Mouse (Mus musculus) G1E-ER4 (cell line): Measurements from ENCODE around the gene Olfr473. TPM values are rescaled to one million over a fixed set of nuclear protein-coding genes. Genes with fewer than 3 reads are reported as not detected.

Source experiments
- GATA1 ChIP-seq: IDR thresholded peaks from one replicate; pipeline ENCODE4 v1.8.0; 2012; ENCODE audit warnings: low read length, inconsistent platforms
- polyA plus RNA-seq: library from polyadenylated mRNA; stranded (reverse); fragments of >175 nt; gene quantifications from 2 replicates; pipeline ENCODE4 v1.2.3, GENCODE M21; 2012

The Olfr473 gene
- not detected in 2 replicates for polyA plus RNA-seq

GRCm38 (mm10) chr7:107930146-107930545 is at the start of gene Olfr473:
Olfr473 (plus strand) TSS chr7:107930446.
- TF ChIP-seq GATA1: no peak

- no peak for TF ChIP-seq GATA1
These were observed 32.6 kb upstream of the Olfr473 start, which contains the start of gene Olfr472 for GRCm38 (mm10) chr7:107897602-107898001. Olfr472 (plus strand) TSS chr7:107897902.

GRCm38 (mm10) chr7:107954343-107954742 is 24.1 kb downstream of the Olfr473 start, which contains the start of gene Olfr474:
Olfr474 (plus strand) TSS chr7:107954643.
- no peak for TF ChIP-seq GATA1

- TF ChIP-seq GATA1: no peak
These were observed 34.3 kb downstream of the Olfr473 start, which contains the start of gene Olfr476 for GRCm38 (mm10) chr7:107964503-107964902. Olfr476 (plus strand) TSS chr7:107964803.

Other genes with a start within 250 kb of the Olfr473 start
- not detected in 2 replicates for gene Cyb5r2, start 172.4 kb upstream of the Olfr473 start, polyA plus RNA-seq
- not detected in 2 replicates for gene Ovch2, start 129.2 kb upstream of the Olfr473 start, polyA plus RNA-seq
- gene Olfr467, start 118.2 kb upstream of the Olfr473 start, polyA plus RNA-seq: not detected in 2 replicates
- not detected in 2 replicates for gene Olfr469, start 104.9 kb upstream of the Olfr473 start, polyA plus RNA-seq
- not detected in 2 replicates for gene Olfr470, start 83.0 kb upstream of the Olfr473 start, polyA plus RNA-seq
- gene Olfr472, start 32.5 kb upstream of the Olfr473 start, polyA plus RNA-seq: not detected in 2 replicates
- gene Olfr474, start 24.2 kb downstream of the Olfr473 start, polyA plus RNA-seq: not detected in 2 replicates
- not detected in 2 replicates for gene Olfr476, start 34.4 kb downstream of the Olfr473 start, polyA plus RNA-seq
- gene Olfr477, start 56.2 kb downstream of the Olfr473 start, polyA plus RNA-seq: not detected in 2 replicates
- gene Olfr478, start 103.5 kb downstream of the Olfr473 start, polyA plus RNA-seq: not detected in 2 replicates
- not detected in 2 replicates for gene Olfr479, start 120.2 kb downstream of the Olfr473 start, polyA plus RNA-seq
- gene Olfr480, start 136.9 kb downstream of the Olfr473 start, polyA plus RNA-seq: not detected in 2 replicates
- not detected in 2 replicates for gene Olfr481, start 149.4 kb downstream of the Olfr473 start, polyA plus RNA-seq
- not detected in 2 replicates for gene Olfr482, start 167.1 kb downstream of the Olfr473 start, polyA plus RNA-seq
- gene Olfr483, start 170.4 kb downstream of the Olfr473 start, polyA plus RNA-seq: not detected in 2 replicates
- gene Olfr484, start 197.0 kb downstream of the Olfr473 start, polyA plus RNA-seq: not detected in 2 replicates
- not detected in 2 replicates for gene Olfr485, start 229.4 kb downstream of the Olfr473 start, polyA plus RNA-seq
- not detected in 2 replicates for gene Olfr486, start 242.3 kb downstream of the Olfr473 start, polyA plus RNA-seq